Mouse (Mus musculus) kidney, adult 2 months (tissue): ENCODE results near the gene Trim11.

ENCODE experiments used
- CTCF ChIP-seq: fragments of 200-500 bp; conservative IDR thresholded peaks from 2 replicates; pipeline ENCODE4 v1.5.1; 2011; ENCODE audit warnings: low read depth, mild to moderate bottlenecking, control low read depth, low read length, moderate library complexity, mixed read lengths; ENCODE audit not compliant: insufficient read depth, insufficient read length
- POLR2A ChIP-seq: fragments of 200-500 bp; IDR thresholded peaks from one replicate; pipeline ENCODE4 v1.6.1; 2011; ENCODE audit warnings: low read depth, low read length, control low read depth

DNA sequence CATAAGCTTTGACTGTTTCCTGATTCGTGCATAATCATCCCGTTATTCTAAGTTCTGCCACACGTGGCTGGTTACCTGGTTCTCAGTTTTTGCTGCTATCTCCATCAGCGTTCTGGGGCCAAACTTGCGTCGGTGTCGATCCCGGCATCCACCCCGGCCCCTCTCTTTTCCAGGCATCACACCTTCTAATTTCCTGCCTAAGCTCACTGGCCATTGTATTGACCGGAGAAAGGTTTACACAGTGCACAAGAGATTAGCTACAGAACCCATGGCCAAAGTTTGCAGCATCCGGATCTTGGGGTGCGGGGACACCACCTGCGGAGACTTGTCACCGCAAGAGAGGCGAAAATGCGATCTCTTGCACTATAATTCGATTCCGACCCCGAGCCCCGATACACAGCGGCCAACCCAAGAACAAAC, 276 bp upstream of the Trim11 start:
- TF ChIP-seq POLR2A = no peak
- TF ChIP-seq CTCF = no peak
